Mouse (Mus musculus): Measurements from ENCODE around the gene Gm45785. TPM values are rescaled to one million over a fixed set of nuclear protein-coding genes. Genes with fewer than 3 reads are reported as not detected.

The Gm45785 gene
- polyA plus RNA-seq, 1 experiment: 0.46 TPM

DNA sequence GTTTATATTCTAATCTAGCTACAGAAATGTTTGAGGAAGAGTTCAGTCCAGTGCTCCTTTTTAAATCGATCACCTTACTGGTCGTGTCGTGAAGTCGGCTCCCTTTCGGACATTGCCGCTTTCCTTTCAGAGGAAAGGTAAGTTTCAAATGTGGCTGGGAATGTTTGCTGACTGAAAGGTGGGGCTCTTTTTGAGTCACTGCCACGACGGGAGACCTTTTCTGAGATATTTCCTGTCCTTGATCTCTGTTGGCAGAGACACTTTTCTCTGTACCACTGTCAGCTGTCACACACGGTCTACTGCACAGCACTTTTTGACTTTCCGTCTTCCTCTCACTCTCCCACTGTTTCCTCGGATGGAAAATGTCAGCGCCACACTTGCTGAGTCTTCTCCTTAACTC lies 43.3 kb downstream of the Gm45785 start:
- TF ChIP-seq CTCF (IDR thresholded peaks at IDR 0.05; ENCODE audit: extremely low read depth, insufficient read depth, low read length) (no peak), POLR2A (IDR thresholded peaks at IDR 0.05; ENCODE audit: extremely low read depth, insufficient read depth, low read length) (no peak)
- Histone ChIP-seq H3K4me1 (ENCODE audit: control insufficient read depth, insufficient read depth, low read length) (peaks cover 1% of the 10 kb centered on the region), H3K4me3 (ENCODE audit: insufficient read depth, low read length) (no peak overlapping the region), H3K27ac (ENCODE audit: insufficient read depth, low read length) (no peak overlapping the region)

DNA sequence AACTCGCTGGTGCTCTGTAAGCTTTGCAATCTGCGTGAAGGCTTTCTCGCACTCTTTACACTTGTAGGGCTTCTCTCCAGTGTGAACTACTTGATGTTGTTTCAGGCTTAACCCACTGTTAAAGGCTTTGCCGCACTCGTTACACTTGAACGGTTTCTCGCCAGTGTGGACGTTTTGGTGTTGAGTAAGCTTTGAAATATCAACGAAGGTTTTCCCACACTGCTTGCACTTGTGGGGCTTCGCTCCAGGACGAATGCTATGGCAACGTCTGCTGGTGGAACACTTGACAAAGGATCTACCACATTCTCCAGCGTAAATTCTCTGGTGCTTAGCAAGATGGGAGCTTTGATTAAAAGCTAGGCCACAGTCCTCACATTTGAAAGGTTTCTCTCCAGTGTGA lies 44.4 kb downstream of the Gm45785 start:
- no peaks in the 10 kb centered on the region; the same call in 1 of the 2 replicates for H3K4me1 ChIP-seq (ENCODE audit: control insufficient read depth, insufficient read depth, low read length)
- H3K4me3 ChIP-seq (ENCODE audit: insufficient read depth, low read length): no peak overlapping the region
- H3K27ac ChIP-seq (ENCODE audit: insufficient read depth, low read length): no peak overlapping the region
- no peak for TF ChIP-seq POLR2A (IDR thresholded peaks at IDR 0.05; ENCODE audit: extremely low read depth, insufficient read depth, low read length)
- TF ChIP-seq CTCF (IDR thresholded peaks at IDR 0.05; ENCODE audit: extremely low read depth, insufficient read depth, low read length): no peak

DNA sequence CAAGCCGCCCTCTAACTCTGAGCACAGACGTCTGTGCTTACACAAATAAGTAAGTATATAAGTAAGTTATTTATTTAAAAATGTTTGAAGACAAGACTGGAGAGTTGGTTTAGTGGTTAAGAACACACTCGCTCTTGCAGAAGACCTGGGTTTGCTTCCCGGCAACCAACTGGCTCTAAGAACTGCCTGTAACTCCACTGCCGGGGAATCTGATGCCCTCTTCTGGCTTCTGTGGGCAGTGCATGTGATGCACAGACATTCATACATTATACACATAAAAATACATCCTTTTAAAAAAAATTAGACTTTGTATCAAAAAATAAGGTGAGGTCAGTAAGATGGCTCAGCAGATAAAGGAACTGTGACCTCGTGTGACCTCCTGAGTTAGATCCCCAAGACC lies 45.6 kb downstream of the Gm45785 start:
- TF ChIP-seq POLR2A (IDR thresholded peaks at IDR 0.05; ENCODE audit: extremely low read depth, insufficient read depth, low read length): no peak
- peak; percentile 16; the same call in 1 of the 2 replicates for TF ChIP-seq CTCF (IDR thresholded peaks at IDR 0.05; ENCODE audit: extremely low read depth, insufficient read depth, low read length)
- no peak overlapping the region for H3K27ac ChIP-seq (ENCODE audit: insufficient read depth, low read length)
- H3K4me3 ChIP-seq (ENCODE audit: insufficient read depth, low read length): no peak overlapping the region
- H3K4me1 ChIP-seq (ENCODE audit: control insufficient read depth, insufficient read depth, low read length): no peaks in the 10 kb centered on the region; the same call in 1 of the 2 replicates

DNA sequence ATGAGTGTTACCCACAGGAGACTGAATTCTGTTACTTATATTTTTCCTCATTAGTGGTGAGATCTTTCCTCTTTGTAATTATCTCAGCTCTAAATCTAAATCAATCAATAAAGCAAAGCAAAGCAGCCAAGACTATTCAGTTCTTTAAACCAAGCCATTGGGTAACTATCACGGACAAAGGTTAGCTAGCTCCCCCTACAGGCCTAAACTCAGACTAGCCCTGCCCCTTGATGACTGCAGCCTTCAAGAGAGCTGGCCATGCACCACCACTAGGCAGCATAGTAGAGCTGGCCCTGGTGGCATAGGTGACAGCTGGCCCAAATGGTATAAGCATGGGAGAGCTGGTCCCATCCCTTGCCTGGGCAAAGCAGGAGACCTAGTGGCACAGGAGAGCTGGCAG lies 50.4 kb downstream of the Gm45785 start:
- no peaks in the 10 kb centered on the region for H3K4me1 ChIP-seq (ENCODE audit: control insufficient read depth, insufficient read depth, low read length)
- TF ChIP-seq POLR2A (IDR thresholded peaks at IDR 0.05; ENCODE audit: extremely low read depth, insufficient read depth, low read length) (no peak), CTCF (IDR thresholded peaks at IDR 0.05; ENCODE audit: extremely low read depth, insufficient read depth, low read length) (peak; percentile 80)
- H3K27ac ChIP-seq (ENCODE audit: insufficient read depth, low read length): no peak overlapping the region
- no peak overlapping the region for H3K4me3 ChIP-seq (ENCODE audit: insufficient read depth, low read length)

DNA sequence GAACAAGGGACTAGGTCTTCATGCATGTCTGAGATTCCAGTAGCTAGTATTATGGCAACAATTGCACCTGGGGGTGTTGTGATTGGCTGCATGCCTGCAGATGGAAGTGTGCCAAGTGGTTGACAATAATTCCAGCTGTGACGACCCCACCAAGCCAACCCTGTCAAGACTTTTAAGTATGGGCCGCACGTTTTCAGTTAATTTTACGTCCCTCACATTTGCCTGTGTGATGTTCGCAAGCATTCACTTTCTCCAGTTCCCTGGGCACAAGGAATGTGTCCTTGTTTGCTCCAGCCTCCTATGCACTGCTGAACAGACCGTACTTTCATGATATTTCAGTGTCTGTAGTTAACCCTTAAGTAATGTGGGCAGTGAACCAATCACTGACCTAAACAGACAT lies 53.5 kb downstream of the Gm45785 start:
- H3K27ac ChIP-seq (ENCODE audit: insufficient read depth, low read length): no peak overlapping the region
- no peaks in the 10 kb centered on the region for H3K4me1 ChIP-seq (ENCODE audit: control insufficient read depth, insufficient read depth, low read length)
- no peak overlapping the region for H3K4me3 ChIP-seq (ENCODE audit: insufficient read depth, low read length)
- TF ChIP-seq CTCF (IDR thresholded peaks at IDR 0.05; ENCODE audit: extremely low read depth, insufficient read depth, low read length) (no peak), POLR2A (IDR thresholded peaks at IDR 0.05; ENCODE audit: extremely low read depth, insufficient read depth, low read length) (no peak)

DNA sequence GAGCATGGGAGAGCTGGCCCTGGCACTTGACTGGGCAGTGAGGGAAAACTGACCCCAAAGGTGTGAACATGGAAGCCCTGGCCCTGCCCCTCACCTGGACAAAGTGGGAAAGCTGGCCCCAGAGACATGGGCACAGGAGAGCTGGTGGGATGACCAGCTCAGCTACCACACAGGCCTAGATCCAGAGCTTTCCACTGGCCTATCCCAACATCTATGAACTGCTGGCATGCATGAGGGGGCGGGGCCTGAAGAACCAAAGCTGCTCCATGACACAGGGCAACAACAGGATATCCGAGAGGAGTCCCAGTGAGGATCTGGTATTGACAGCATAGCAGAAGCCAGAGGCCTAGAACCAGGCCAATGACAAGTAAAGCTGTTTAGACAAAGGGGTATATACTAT lies 57.9 kb downstream of the Gm45785 start:
- TF ChIP-seq CTCF (IDR thresholded peaks at IDR 0.05; ENCODE audit: extremely low read depth, insufficient read depth, low read length): no peak
- no peak for TF ChIP-seq POLR2A (IDR thresholded peaks at IDR 0.05; ENCODE audit: extremely low read depth, insufficient read depth, low read length)
- Histone ChIP-seq H3K27ac (ENCODE audit: insufficient read depth, low read length) (no peak overlapping the region), H3K4me1 (ENCODE audit: control insufficient read depth, insufficient read depth, low read length) (no peaks in the 10 kb centered on the region), H3K4me3 (ENCODE audit: insufficient read depth, low read length) (no peak overlapping the region)

DNA sequence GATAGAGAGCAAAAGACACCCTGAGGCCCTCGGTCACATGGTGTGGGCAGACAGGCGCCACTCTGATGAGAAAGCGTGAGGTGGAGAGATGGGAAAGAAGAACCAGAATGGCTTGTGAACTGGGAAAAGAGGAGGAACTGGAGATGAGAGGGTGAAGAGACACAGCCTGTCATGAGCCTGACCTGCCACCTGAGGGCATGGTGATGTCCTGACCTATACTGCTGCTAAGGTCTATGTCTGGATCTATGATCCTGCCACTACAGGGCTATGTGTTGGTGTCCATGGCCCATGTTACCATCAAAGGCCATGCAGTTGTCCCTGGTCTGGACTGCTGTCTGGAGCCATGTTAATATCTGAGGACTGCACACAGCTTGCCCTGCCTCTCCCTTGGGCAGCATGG lies 58.5 kb downstream of the Gm45785 start:
- Histone ChIP-seq H3K4me3 (ENCODE audit: insufficient read depth, low read length) (no peak overlapping the region), H3K27ac (ENCODE audit: insufficient read depth, low read length) (no peak overlapping the region), H3K4me1 (ENCODE audit: control insufficient read depth, insufficient read depth, low read length) (no peaks in the 10 kb centered on the region)
- TF ChIP-seq POLR2A (IDR thresholded peaks at IDR 0.05; ENCODE audit: extremely low read depth, insufficient read depth, low read length): no peak
- no peak for TF ChIP-seq CTCF (IDR thresholded peaks at IDR 0.05; ENCODE audit: extremely low read depth, insufficient read depth, low read length)

DNA sequence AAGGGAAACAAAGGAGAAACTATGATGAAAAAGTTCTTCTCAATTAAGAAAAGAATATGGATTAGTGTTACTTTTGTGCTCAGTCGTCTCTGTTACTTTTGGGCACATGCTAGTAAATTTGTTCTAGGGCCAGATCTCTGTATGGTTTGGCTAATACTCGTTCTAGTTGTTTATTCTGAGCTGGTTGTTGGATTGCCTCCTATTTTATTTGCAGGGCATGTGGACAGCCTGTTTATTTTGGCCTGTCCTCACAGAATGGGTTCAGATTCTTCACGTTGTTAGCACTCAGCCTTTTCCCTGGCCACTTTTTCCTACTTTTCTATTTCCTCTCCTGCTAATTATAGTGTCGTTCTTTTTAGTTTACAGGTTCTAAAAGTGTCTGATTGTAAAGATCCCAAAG lies 62.6 kb downstream of the Gm45785 start:
- Histone ChIP-seq H3K4me1 (ENCODE audit: control insufficient read depth, insufficient read depth, low read length) (no peaks in the 10 kb centered on the region), H3K27ac (ENCODE audit: insufficient read depth, low read length) (no peak overlapping the region), H3K4me3 (ENCODE audit: insufficient read depth, low read length) (no peak overlapping the region)
- TF ChIP-seq POLR2A (IDR thresholded peaks at IDR 0.05; ENCODE audit: extremely low read depth, insufficient read depth, low read length) (no peak), CTCF (IDR thresholded peaks at IDR 0.05; ENCODE audit: extremely low read depth, insufficient read depth, low read length) (no peak)

DNA sequence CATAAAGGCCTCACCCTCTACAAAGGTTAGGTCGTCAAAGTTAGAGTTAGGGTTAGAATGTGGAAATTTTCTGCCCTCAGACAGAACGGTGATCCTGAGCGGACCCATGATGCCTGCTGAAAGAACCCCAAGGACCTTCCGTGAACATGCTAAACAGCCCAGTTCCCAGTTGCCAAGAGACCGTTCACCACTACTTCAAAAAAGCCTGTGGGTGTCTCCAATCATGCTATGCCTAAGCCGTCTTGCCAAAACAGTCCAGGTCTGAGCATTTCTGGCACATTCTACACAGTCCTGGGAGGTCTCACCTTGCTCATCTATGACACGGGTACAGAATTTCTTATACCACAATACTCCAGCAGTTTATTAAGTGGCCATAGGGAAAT lies 68.1 kb downstream of the Gm45785 start:
- TF ChIP-seq POLR2A (IDR thresholded peaks at IDR 0.05; ENCODE audit: extremely low read depth, insufficient read depth, low read length) (no peak), CTCF (IDR thresholded peaks at IDR 0.05; ENCODE audit: extremely low read depth, insufficient read depth, low read length) (no peak)
- H3K4me3 ChIP-seq (ENCODE audit: insufficient read depth, low read length): no peak overlapping the region
- no peaks in the 10 kb centered on the region for H3K4me1 ChIP-seq (ENCODE audit: control insufficient read depth, insufficient read depth, low read length)
- no peak overlapping the region for H3K27ac ChIP-seq (ENCODE audit: insufficient read depth, low read length)

DNA sequence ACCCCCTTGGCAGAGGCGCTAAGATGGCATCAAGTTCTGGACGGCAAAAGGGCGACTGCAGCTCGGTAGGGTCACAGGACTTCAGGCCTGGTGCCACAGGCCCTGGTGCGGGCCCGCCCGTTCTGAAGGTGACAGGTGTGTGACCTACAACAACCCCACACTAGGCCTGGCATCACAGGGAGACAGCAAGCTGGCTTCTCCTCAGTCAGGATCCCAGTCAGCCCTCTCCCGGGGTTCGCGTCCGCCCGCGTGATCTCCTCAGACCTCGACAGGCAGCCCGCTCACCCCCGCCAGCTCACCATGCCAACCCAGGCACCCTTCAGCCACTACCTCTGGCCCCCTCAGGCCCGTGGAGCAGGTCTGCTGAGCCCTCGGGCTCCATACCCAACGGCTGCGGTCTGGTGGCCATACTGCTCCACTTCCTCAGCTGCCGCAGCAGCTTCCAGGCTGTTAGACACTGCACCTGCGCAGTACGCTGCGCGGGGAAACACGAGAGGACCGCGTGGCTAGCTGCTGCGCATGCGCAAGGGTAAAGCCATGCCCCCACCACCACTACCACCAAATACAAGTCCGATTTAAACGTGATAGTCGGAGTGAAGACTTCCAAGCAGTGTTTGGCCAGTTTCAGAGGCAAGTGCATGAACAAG lies 68.6 kb downstream of the Gm45785 start, which contains the start of gene Syce1:
Syce1 (minus strand) TSS at position 447 of the 647 bp plus-strand sequence.
- H3K27ac ChIP-seq (ENCODE audit: insufficient read depth, low read length): no peak within 1 kb of the TSS
- no peak within 1 kb of the TSS for H3K4me3 ChIP-seq (ENCODE audit: insufficient read depth, low read length)
- TF ChIP-seq POLR2A (IDR thresholded peaks at IDR 0.05; ENCODE audit: extremely low read depth, insufficient read depth, low read length): no peak
- TF ChIP-seq CTCF (IDR thresholded peaks at IDR 0.05; ENCODE audit: extremely low read depth, insufficient read depth, low read length): no peak
- no peaks in the 10 kb centered on the region for H3K4me1 ChIP-seq (ENCODE audit: control insufficient read depth, insufficient read depth, low read length)

All from cortical plate, adult 2 months (tissue).